Mouse (Mus musculus): ENCODE data around the gene Nlrc4. TPM values are rescaled to one million over a fixed set of nuclear protein-coding genes. Genes with fewer than 3 reads are reported as not detected.

Gene Nlrc4
- total RNA-seq, 4 experiments from 2014 or later, result 0.16 to 0.28 (median 0.16) TPM; not detected in 1

Other genes starting within 250 kb of the Nlrc4 start
- 10 to 100 TPM; 45.7 to 51.9 (median 48.2) TPM for gene Memo1, start 163.6 kb downstream of the Nlrc4 start, total RNA-seq (2022)
- gene Dpy30, start 135.2 kb downstream of the Nlrc4 start, total RNA-seq (2022), result 10 to 100 TPM; 39.2 to 49.9 (median 46.5) TPM
- 10 to 100 TPM; 44.2 to 53.1 (median 49.4) TPM for gene Spast, start 120.2 kb downstream of the Nlrc4 start, total RNA-seq (2022)
- gene Slc30a6, start 63.5 kb downstream of the Nlrc4 start, total RNA-seq (2022), result 10 to 100 TPM; 16.2 to 20.5 (median 19.7) TPM
- 10 to 100 TPM; 78.8 to 86.5 (median 82.5) TPM for gene Yipf4, start 30.4 kb upstream of the Nlrc4 start, total RNA-seq (2022)
- gene Birc6, start 69.2 kb upstream of the Nlrc4 start, total RNA-seq (2022), result 100 to 1,000 TPM; 113 to 132 (median 117) TPM